Mouse (Mus musculus): ENCODE measurements around the gene Socs3.

GRCm38 (mm10) chr11:117960601-117961000, 9.2 kb downstream of the Socs3 start:
- no peak for TF ChIP-seq POLR2A (IDR thresholded peaks at IDR 0.05; ENCODE audit: control insufficient read depth, extremely low read depth, insufficient read depth, low read length, poor library complexity)
- TF ChIP-seq CTCF (IDR thresholded peaks at IDR 0.05; ENCODE audit: borderline replicate concordance, control insufficient read depth, extremely low read depth, insufficient read depth, low read length, poor library complexity), result no peak

Data from thymus, adult 2 months (tissue).